Mouse (Mus musculus): ENCODE data around the gene Isy1. TPM values are rescaled to one million over a fixed set of nuclear protein-coding genes. Genes with fewer than 3 reads are reported as not detected.
A peak's percentile ranks its signal among the peaks of the same experiment; 100 is the strongest.

The Isy1 gene
- polyA plus RNA-seq, 1 experiment, result 6.7 TPM

- Histone ChIP-seq H3K4me3 (ENCODE audit: control insufficient read depth, low read depth, low read length) (no peak overlapping the region), H3K27ac (ENCODE audit: control insufficient read depth, insufficient read depth, low read depth, low read length) (no peak overlapping the region), H3K27me3 (ENCODE audit: control insufficient read depth, insufficient read depth, low read length) (no peaks in the 10 kb centered on the region), H3K36me3 (ENCODE audit: control insufficient read depth, insufficient read depth, low read length) (no peaks in the 10 kb centered on the region), H3K4me1 (ENCODE audit: control insufficient read depth, insufficient read depth, low read length) (no peaks in the 10 kb centered on the region)
- TF ChIP-seq POLR2A (IDR thresholded peaks at IDR 0.05; ENCODE audit: control insufficient read depth, low read depth, low read length), result no peak
- no peak for TF ChIP-seq CTCF (IDR thresholded peaks at IDR 0.05; ENCODE audit: control insufficient read depth, insufficient read depth, insufficient replicate concordance, low read depth, low read length)
Observed at GRCm38 (mm10) chr6:87868871-87869506, 30.4 kb upstream of the Isy1 start.

GRCm38 (mm10) chr6:87867256-87867655 lies 28.7 kb upstream of the Isy1 start:
- TF ChIP-seq CTCF (IDR thresholded peaks at IDR 0.05; ENCODE audit: control insufficient read depth, insufficient read depth, insufficient replicate concordance, low read depth, low read length) (no peak), POLR2A (IDR thresholded peaks at IDR 0.05; ENCODE audit: control insufficient read depth, low read depth, low read length) (no peak)
- Histone ChIP-seq H3K27me3 (ENCODE audit: control insufficient read depth, insufficient read depth, low read length) (no peaks in the 10 kb centered on the region), H3K27ac (ENCODE audit: control insufficient read depth, insufficient read depth, low read depth, low read length) (no peak overlapping the region)

GRCm38 (mm10) chr6:87866211-87866610 lies 27.6 kb upstream of the Isy1 start:
- no peak overlapping the region for H3K27ac ChIP-seq (ENCODE audit: control insufficient read depth, insufficient read depth, low read depth, low read length)
- TF ChIP-seq POLR2A (IDR thresholded peaks at IDR 0.05; ENCODE audit: control insufficient read depth, low read depth, low read length), result no peak
- TF ChIP-seq CTCF (IDR thresholded peaks at IDR 0.05; ENCODE audit: control insufficient read depth, insufficient read depth, insufficient replicate concordance, low read depth, low read length), result no peak

More at GRCm38 (mm10) chr6:87867256-87867655, 28.7 kb upstream of the Isy1 start:
- Histone ChIP-seq H3K4me3 (ENCODE audit: control insufficient read depth, low read depth, low read length) (no peak overlapping the region), H3K36me3 (ENCODE audit: control insufficient read depth, insufficient read depth, low read length) (no peaks in the 10 kb centered on the region), H3K4me1 (ENCODE audit: control insufficient read depth, insufficient read depth, low read length) (no peaks in the 10 kb centered on the region)

GRCm38 (mm10) chr6:87857071-87857470 lies 18.5 kb upstream of the Isy1 start:
- no peaks in the 10 kb centered on the region for H3K4me1 ChIP-seq (ENCODE audit: control insufficient read depth, insufficient read depth, low read length)

More at GRCm38 (mm10) chr6:87866211-87866610, 27.6 kb upstream of the Isy1 start:
- Histone ChIP-seq H3K27me3 (ENCODE audit: control insufficient read depth, insufficient read depth, low read length) (no peaks in the 10 kb centered on the region), H3K4me3 (ENCODE audit: control insufficient read depth, low read depth, low read length) (no peak overlapping the region), H3K4me1 (ENCODE audit: control insufficient read depth, insufficient read depth, low read length) (no peaks in the 10 kb centered on the region), H3K36me3 (ENCODE audit: control insufficient read depth, insufficient read depth, low read length) (no peaks in the 10 kb centered on the region)

GRCm38 (mm10) chr6:87853446-87853845 lies 14.8 kb upstream of the Isy1 start:
- H3K4me3 ChIP-seq (ENCODE audit: control insufficient read depth, low read depth, low read length), result no peak overlapping the region
- no peaks in the 10 kb centered on the region for H3K36me3 ChIP-seq (ENCODE audit: control insufficient read depth, insufficient read depth, low read length)
- H3K4me1 ChIP-seq (ENCODE audit: control insufficient read depth, insufficient read depth, low read length), result peaks cover 6% of the 10 kb centered on the region
- H3K27ac ChIP-seq (ENCODE audit: control insufficient read depth, insufficient read depth, low read depth, low read length), result no peak overlapping the region
- TF ChIP-seq CTCF (IDR thresholded peaks at IDR 0.05; ENCODE audit: control insufficient read depth, insufficient read depth, insufficient replicate concordance, low read depth, low read length) (no peak), POLR2A (IDR thresholded peaks at IDR 0.05; ENCODE audit: control insufficient read depth, low read depth, low read length) (no peak)
- H3K27me3 ChIP-seq (ENCODE audit: control insufficient read depth, insufficient read depth, low read length), result no peaks in the 10 kb centered on the region

More at GRCm38 (mm10) chr6:87857071-87857470, 18.5 kb upstream of the Isy1 start:
- H3K27me3 ChIP-seq (ENCODE audit: control insufficient read depth, insufficient read depth, low read length), result no peaks in the 10 kb centered on the region
- H3K4me3 ChIP-seq (ENCODE audit: control insufficient read depth, low read depth, low read length), result no peak overlapping the region
- TF ChIP-seq CTCF (IDR thresholded peaks at IDR 0.05; ENCODE audit: control insufficient read depth, insufficient read depth, insufficient replicate concordance, low read depth, low read length) (no peak), POLR2A (IDR thresholded peaks at IDR 0.05; ENCODE audit: control insufficient read depth, low read depth, low read length) (no peak)
- H3K36me3 ChIP-seq (ENCODE audit: control insufficient read depth, insufficient read depth, low read length), result no peaks in the 10 kb centered on the region
- H3K27ac ChIP-seq (ENCODE audit: control insufficient read depth, insufficient read depth, low read depth, low read length), result no peak overlapping the region

GRCm38 (mm10) chr6:87851871-87852270 lies 13.3 kb upstream of the Isy1 start:
- Histone ChIP-seq H3K27ac (ENCODE audit: control insufficient read depth, insufficient read depth, low read depth, low read length) (no peak overlapping the region), H3K4me1 (ENCODE audit: control insufficient read depth, insufficient read depth, low read length) (peaks cover 6% of the 10 kb centered on the region), H3K4me3 (ENCODE audit: control insufficient read depth, low read depth, low read length) (no peak overlapping the region; the same call in 1 of the 2 replicates), H3K27me3 (ENCODE audit: control insufficient read depth, insufficient read depth, low read length) (no peaks in the 10 kb centered on the region), H3K36me3 (ENCODE audit: control insufficient read depth, insufficient read depth, low read length) (no peaks in the 10 kb centered on the region)
- no peak for TF ChIP-seq POLR2A (IDR thresholded peaks at IDR 0.05; ENCODE audit: control insufficient read depth, low read depth, low read length)
- TF ChIP-seq CTCF (IDR thresholded peaks at IDR 0.05; ENCODE audit: control insufficient read depth, insufficient read depth, insufficient replicate concordance, low read depth, low read length), result no peak

GRCm38 (mm10) chr6:87850900-87851614 lies 12.5 kb upstream of the Isy1 start, which contains the start of gene Cnbp:
Gene Cnbp (minus strand): TSS chr6:87851106.
- H3K36me3 ChIP-seq (ENCODE audit: control insufficient read depth, insufficient read depth, low read length), result no peaks in the 10 kb centered on the region
- H3K27ac ChIP-seq (ENCODE audit: control insufficient read depth, insufficient read depth, low read depth, low read length), result peak within 1 kb of the TSS; percentile 100
- no peaks in the 10 kb centered on the region for H3K27me3 ChIP-seq (ENCODE audit: control insufficient read depth, insufficient read depth, low read length)
- peak; percentile 99 for TF ChIP-seq POLR2A (IDR thresholded peaks at IDR 0.05; ENCODE audit: control insufficient read depth, low read depth, low read length)
- TF ChIP-seq CTCF (IDR thresholded peaks at IDR 0.05; ENCODE audit: control insufficient read depth, insufficient read depth, insufficient replicate concordance, low read depth, low read length), result no peak
- peak within 1 kb of the TSS; percentile 98 for H3K4me3 ChIP-seq (ENCODE audit: control insufficient read depth, low read depth, low read length)
- H3K4me1 ChIP-seq (ENCODE audit: control insufficient read depth, insufficient read depth, low read length), result peaks cover 6% of the 10 kb centered on the region
